Mouse (Mus musculus): ENCODE measurements around the gene Mrpl55.
A peak's percentile ranks its signal among the peaks of the same experiment; 100 is the strongest.

GRCm38 (mm10) chr11:59202081-59202995 lies at the start of gene Mrpl55:
- TF ChIP-seq POLR2A (IDR thresholded peaks at IDR 0.05; ENCODE audit: insufficient read length, low read depth) (peak; percentile 63), MAX (IDR thresholded peaks at IDR 0.05; ENCODE audit: low read depth) (no peak), TCF12 (IDR thresholded peaks at IDR 0.05; ENCODE audit: insufficient read depth, poor library complexity, severe bottlenecking) (no peak), USF1 (IDR thresholded peaks at IDR 0.05; ENCODE audit: low read depth) (no peak), POLR2AphosphoS2 (IDR thresholded peaks at IDR 0.05; ENCODE audit: insufficient read length, low read depth) (peak; percentile 64), MYOD1 (IDR thresholded peaks at IDR 0.05; ENCODE audit: control insufficient read depth in 1 of 3, insufficient read length in 2 of 3, low read depth in 2 of 3) (peak in 1 of 3 experiments; percentile 5), MYOG (IDR thresholded peaks at IDR 0.05; ENCODE audit: control insufficient read depth in 1 of 3, insufficient read depth in 1 of 3, insufficient read length in 2 of 3, low read depth in 2 of 3) (no peak), TCF3 (IDR thresholded peaks at IDR 0.05; ENCODE audit: insufficient read length, low read depth) (no peak)

Data from myocyte (in vitro differentiated cells).